Comparison of ENCODE assay signal across 8 mouse cellular contexts in the genomic region with DNA sequence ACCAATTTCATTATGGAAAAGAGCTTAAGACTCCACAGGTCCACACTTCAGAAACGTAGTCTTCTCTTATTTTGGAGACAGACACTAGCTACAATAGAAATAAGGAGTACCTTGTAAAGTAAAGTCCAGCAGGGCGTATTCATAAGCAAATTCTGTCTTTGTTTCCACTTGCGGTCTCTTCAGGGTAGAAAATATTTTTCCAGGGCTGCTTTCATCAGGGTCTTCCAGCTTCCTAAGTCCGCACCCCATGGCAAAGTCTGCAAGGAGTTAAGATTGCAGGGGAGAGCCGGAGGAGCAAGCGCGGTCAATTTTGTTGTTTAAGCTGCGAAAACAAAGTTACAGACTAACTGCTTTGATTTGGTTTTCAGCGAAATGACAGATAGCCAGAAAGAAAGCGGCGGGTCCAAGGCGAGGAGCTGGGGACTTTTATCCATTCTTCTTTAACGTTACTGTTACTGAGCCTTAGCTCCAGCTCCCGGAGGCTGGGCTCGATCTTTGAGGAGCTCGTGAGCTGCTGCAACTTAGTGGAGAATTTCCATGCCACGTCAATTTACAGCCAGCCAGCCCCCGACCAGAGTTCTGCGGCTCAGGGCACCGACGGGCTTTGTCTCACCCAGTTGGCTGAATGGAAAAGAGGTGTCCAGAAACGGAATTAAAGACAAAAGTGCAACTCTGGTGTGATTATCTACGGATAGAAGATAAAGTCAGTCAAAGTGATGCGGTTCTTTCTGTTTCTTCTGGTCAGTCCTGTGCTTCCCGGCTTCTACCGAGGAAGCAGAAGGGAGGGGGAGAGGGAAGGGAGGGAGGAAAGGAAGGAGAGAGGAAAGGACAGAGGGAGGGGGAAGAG. TPM values are rescaled to one million over a fixed set of nuclear protein-coding genes. Genes with fewer than 3 reads are reported as not detected.
DNase-seq lines count a peak whose midpoint lies in the region; ATAC-seq and TF ChIP-seq lines count a peak whose summit lies in the region.

A gene (minus strand): TSS at position 772 of the 847 bp plus-strand sequence.

- no peaks in the 10 kb centered on the region for H3K36me3 ChIP-seq in heart, embryonic 10.5 days
- no peaks in the 10 kb centered on the region for H3K36me3 ChIP-seq in kidney, embryonic 16.5 days (ENCODE audit: insufficient read depth, low read length)
- no peaks in the 10 kb centered on the region for H3K36me3 ChIP-seq in lung, embryonic 15.5 days
- no peaks in the 10 kb centered on the region for H3K36me3 ChIP-seq in thymus, adult 2 months (ENCODE audit: control insufficient read depth, insufficient read depth, low read length)

- peak within 1 kb of the TSS; percentile 66 for H3K9ac ChIP-seq in kidney, embryonic 16.5 days (replicated peaks; ENCODE audit: low read length)
- peak within 1 kb of the TSS; percentile 61 for H3K9ac ChIP-seq in lung, embryonic 15.5 days

- peak within 1 kb of the TSS; percentile 63 for H3K4me3 ChIP-seq in layer of hippocampus, adult 2 months
- H3K4me3 ChIP-seq in cortical plate, adult 2 months (ENCODE audit: insufficient read depth, low read length) = peak within 1 kb of the TSS; percentile 28
- peak within 1 kb of the TSS; percentile 64 for H3K4me3 ChIP-seq in heart, embryonic 10.5 days
- H3K4me3 ChIP-seq in kidney, embryonic 16.5 days (ENCODE audit: low read length) = peak within 1 kb of the TSS; percentile 56
- H3K4me3 ChIP-seq in lung, embryonic 15.5 days = peak within 1 kb of the TSS; percentile 51
- H3K4me3 ChIP-seq in thymus, adult 2 months (ENCODE audit: control insufficient read depth, insufficient read depth, low read length) = no peak within 1 kb of the TSS

- no peak for TF ChIP-seq POLR2A in cortical plate, adult 2 months (IDR thresholded peaks at IDR 0.05; ENCODE audit: extremely low read depth, insufficient read depth, low read length)
- no peak for TF ChIP-seq POLR2A in thymus, adult 2 months (IDR thresholded peaks at IDR 0.05; ENCODE audit: control insufficient read depth, extremely low read depth, insufficient read depth, low read length, poor library complexity)

- no peaks in the 10 kb centered on the region for H3K27me3 ChIP-seq in heart, embryonic 10.5 days (ENCODE audit: insufficient read depth, poor library complexity, severe bottlenecking)
- no peaks in the 10 kb centered on the region; the same call in 1 of the 2 replicates for H3K27me3 ChIP-seq in kidney, embryonic 16.5 days (ENCODE audit: insufficient read depth, low read length)
- H3K27me3 ChIP-seq in lung, embryonic 15.5 days = no peaks in the 10 kb centered on the region
- H3K27me3 ChIP-seq in thymus, adult 2 months (ENCODE audit: control insufficient read depth, insufficient read depth, low read length) = peaks cover 6% of the 10 kb centered on the region; the same call in 1 of the 2 replicates

- 3% methylated on average over 26 of the region's 26 CpGs for WGBS in heart, embryonic 10.5 days
- 3% methylated on average over 26 of the region's 26 CpGs for WGBS in kidney, embryonic 16.5 days
- WGBS in lung, embryonic 15.5 days = 1% methylated on average over 26 of the region's 26 CpGs
- WGBS in thymus, adult 2 months = 26% methylated on average over 26 of the region's 26 CpGs

- DNase-seq in layer of hippocampus, adult 2 months (ENCODE audit: low spot score in 2 of 2) = no peak
- no peak for DNase-seq in layer of hippocampus, adult 11-12 months (ENCODE audit: low spot score)
- DNase-seq in heart, embryonic 10.5 days (ENCODE audit: low spot score) = no peak
- peak; percentile 47 for DNase-seq in retina, postnatal 1 day
- no peak for DNase-seq in thymus, adult 2 months

- H3K9me3 ChIP-seq in heart, embryonic 10.5 days = no peaks in the 10 kb centered on the region
- H3K9me3 ChIP-seq in kidney, embryonic 16.5 days (ENCODE audit: low read length) = no peaks in the 10 kb centered on the region
- no peaks in the 10 kb centered on the region for H3K9me3 ChIP-seq in lung, embryonic 15.5 days

- peak within 1 kb of the TSS; percentile 91 for H3K27ac ChIP-seq in layer of hippocampus, adult 2 months
- peak within 1 kb of the TSS; percentile 74 for H3K27ac ChIP-seq in cortical plate, adult 2 months (ENCODE audit: insufficient read depth, low read length)
- H3K27ac ChIP-seq in heart, embryonic 10.5 days = peak within 1 kb of the TSS; percentile 57
- H3K27ac ChIP-seq in kidney, embryonic 16.5 days (ENCODE audit: low read length) = peak within 1 kb of the TSS; percentile 54
- peak within 1 kb of the TSS; percentile 87 for H3K27ac ChIP-seq in lung, embryonic 15.5 days
- no peak within 1 kb of the TSS for H3K27ac ChIP-seq in thymus, adult 2 months (ENCODE audit: control insufficient read depth, insufficient read depth, low read length)

- peak within 1 kb of the TSS; percentile 59 for H3K4me2 ChIP-seq in kidney, embryonic 16.5 days (replicated peaks; ENCODE audit: low read depth, low read length)
- peak within 1 kb of the TSS; percentile 55 for H3K4me2 ChIP-seq in lung, embryonic 15.5 days

- peak; percentile 78 for ATAC-seq in kidney, embryonic 16.5 days (ENCODE audit: low FRiP score, low TSS enrichment)
- ATAC-seq in lung, embryonic 15.5 days (ENCODE audit: borderline replicate concordance, extremely low read depth, low FRiP score, low TSS enrichment) = peak; percentile 68

- H3K4me1 ChIP-seq in cortical plate, adult 2 months (ENCODE audit: control insufficient read depth, insufficient read depth, low read length) = peaks cover 2% of the 10 kb centered on the region
- H3K4me1 ChIP-seq in heart, embryonic 10.5 days = peaks cover 1% of the 10 kb centered on the region; the same call in 1 of the 2 replicates
- no peaks in the 10 kb centered on the region for H3K4me1 ChIP-seq in kidney, embryonic 16.5 days (ENCODE audit: insufficient read depth, low read length)
- peaks cover 30% of the 10 kb centered on the region for H3K4me1 ChIP-seq in lung, embryonic 15.5 days
- 0 out of 2 replicates have a peak, but pooled peaks cover 2% of the 10 kb centered on the region for H3K4me1 ChIP-seq in thymus, adult 2 months (replicated peaks; ENCODE audit: control insufficient read depth, insufficient read depth, low read length)

- TF ChIP-seq CTCF in layer of hippocampus, adult 2 months (conservative IDR thresholded peaks at IDR 0.05) = no peak
- no peak for TF ChIP-seq CTCF in cortical plate, adult 2 months (IDR thresholded peaks at IDR 0.05; ENCODE audit: extremely low read depth, insufficient read depth, low read length)
- no peak for TF ChIP-seq CTCF in thymus, adult 2 months (IDR thresholded peaks at IDR 0.05; ENCODE audit: borderline replicate concordance, control insufficient read depth, extremely low read depth, insufficient read depth, low read length, poor library complexity)

RNA-seq across cellular contexts. Expression of the gene that starts here (rescaled TPM):
- total RNA-seq in layer of hippocampus, adult 2 months (2021) = 10 to 100 TPM; 32.2 to 35.8 TPM
- 20.8 TPM in 2 replicates for polyA plus RNA-seq in cortical plate, adult 2 months (2012; rRNA removed)
- 3.4 TPM in 2 replicates for polyA plus RNA-seq in heart, embryonic 10.5 days (2016; fragmentation: Nextera tagmentation; extraction: Ambion mirVana)
- 7.6 and 9.0 TPM in 2 replicates for polyA plus RNA-seq in kidney, embryonic 16.5 days (2015; fragmentation: Nextera tagmentation; extraction: Ambion mirVana)
- polyA plus RNA-seq in lung, embryonic 15.5 days (2015; fragmentation: Nextera tagmentation; extraction: Ambion mirVana) = 12.9 and 13.8 TPM in 2 replicates
- polyA plus RNA-seq in thymus, adult 2 months (2012; rRNA removed) = 0.48 and 0.55 TPM in 2 replicates
